Comparison of ENCODE assay signal across 18 mouse cellular contexts in genomic region chr7:131260946-131261345, GRCm38 (mm10).
A peak's percentile ranks its signal among the peaks of the same experiment; 100 is the strongest.
DNase-seq lines count a peak whose midpoint lies in the region; ATAC-seq and TF ChIP-seq lines count a peak whose summit lies in the region.
"Had no signal": no experiment of that assay in that cellular context is flagged by ENCODE, and none has a peak within 500 bp of the region (broad histone marks: within the 10 kb centered on the region; RNA-seq: fewer than 3 reads in every experiment).

No protein-coding gene starts in this region.

- H3K27ac ChIP-seq in kidney, postnatal 0 days: no peak overlapping the region
- no peak overlapping the region for H3K27ac ChIP-seq in kidney, embryonic 15.5 days
- H3K27ac ChIP-seq in intestine, postnatal 0 days (ENCODE audit: low read depth, low read length): no peak overlapping the region
- H3K27ac ChIP-seq in forebrain, embryonic 16.5 days (ENCODE audit: low read length): no peak overlapping the region
- H3K27ac ChIP-seq: embryonic facial prominence, embryonic 10.5 days; forebrain, embryonic 15.5 days; hindbrain, embryonic 12.5 days; macrophage; midbrain, embryonic 12.5 days had no signal

- H3K4me1 ChIP-seq in kidney, postnatal 0 days (replicated peaks; ENCODE audit: insufficient read depth, low read length): no peaks in the 10 kb centered on the region
- H3K4me1 ChIP-seq in kidney, embryonic 15.5 days: no peaks in the 10 kb centered on the region
- no peaks in the 10 kb centered on the region for H3K4me1 ChIP-seq in intestine, postnatal 0 days (replicated peaks; ENCODE audit: control insufficient read depth, insufficient read depth, low read length)
- H3K4me1 ChIP-seq in forebrain, embryonic 16.5 days (replicated peaks; ENCODE audit: control insufficient read depth, insufficient read depth, low read length): 0 out of 2 replicates have a peak, but pooled peaks cover 2% of the 10 kb centered on the region
- H3K4me1 ChIP-seq: embryonic facial prominence, embryonic 10.5 days; forebrain, embryonic 15.5 days; hindbrain, embryonic 12.5 days; midbrain, embryonic 12.5 days had no signal

- H3K4me3 ChIP-seq in kidney, postnatal 0 days (replicated peaks; ENCODE audit: low read depth, low read length): no peak overlapping the region
- no peak overlapping the region for H3K4me3 ChIP-seq in kidney, embryonic 15.5 days (replicated peaks)
- no peak overlapping the region for H3K4me3 ChIP-seq in intestine, postnatal 0 days (ENCODE audit: low read depth, low read length)
- H3K4me3 ChIP-seq in forebrain, embryonic 16.5 days (replicated peaks; ENCODE audit: low read length): no peak overlapping the region
- H3K4me3 ChIP-seq: embryonic facial prominence, embryonic 10.5 days; forebrain, embryonic 15.5 days; hindbrain, embryonic 12.5 days; midbrain, embryonic 12.5 days had no signal

- no peaks in the 10 kb centered on the region for H3K27me3 ChIP-seq in kidney, postnatal 0 days (ENCODE audit: insufficient read depth, low read length)
- no peaks in the 10 kb centered on the region for H3K27me3 ChIP-seq in kidney, embryonic 15.5 days
- H3K27me3 ChIP-seq in intestine, postnatal 0 days (replicated peaks; ENCODE audit: control insufficient read depth, insufficient read depth, low read length): 0 out of 2 replicates have a peak, but pooled peaks cover 3% of the 10 kb centered on the region
- H3K27me3 ChIP-seq in forebrain, embryonic 16.5 days (replicated peaks; ENCODE audit: control insufficient read depth, insufficient read depth, low read length): no peaks in the 10 kb centered on the region
- H3K27me3 ChIP-seq: forebrain, embryonic 15.5 days; hindbrain, embryonic 12.5 days; midbrain, embryonic 12.5 days had no signal

- no peak for TF ChIP-seq CTCF in kidney, postnatal 0 days (IDR thresholded peaks at IDR 0.05; ENCODE audit: low read depth)
- TF ChIP-seq CTCF in intestine, postnatal 0 days (IDR thresholded peaks at IDR 0.05; ENCODE audit: low read depth): no peak

- WGBS in kidney, postnatal 0 days: 36% methylated on average over 6 of the region's 6 CpGs
- WGBS in kidney, embryonic 15.5 days: 31% methylated on average over 6 of the region's 6 CpGs
- WGBS in intestine, postnatal 0 days: 69% methylated on average over 6 of the region's 6 CpGs
- 48% methylated on average over 6 of the region's 6 CpGs for WGBS in forebrain, embryonic 16.5 days

- no peaks in the 10 kb centered on the region for H3K9me3 ChIP-seq in kidney, postnatal 0 days (replicated peaks; ENCODE audit: low read length)
- no peaks in the 10 kb centered on the region for H3K9me3 ChIP-seq in kidney, embryonic 15.5 days (replicated peaks)
- H3K9me3 ChIP-seq in intestine, postnatal 0 days (ENCODE audit: control insufficient read depth): no peaks in the 10 kb centered on the region
- no peaks in the 10 kb centered on the region for H3K9me3 ChIP-seq in forebrain, embryonic 16.5 days (ENCODE audit: control insufficient read depth, low read length)
- H3K9me3 ChIP-seq: embryonic facial prominence, embryonic 10.5 days; forebrain, embryonic 15.5 days; hindbrain, embryonic 12.5 days; midbrain, embryonic 12.5 days had no signal

- H3K9ac ChIP-seq in kidney, postnatal 0 days (ENCODE audit: low read depth, low read length): no peak overlapping the region
- H3K9ac ChIP-seq in kidney, embryonic 15.5 days: no peak overlapping the region
- H3K9ac ChIP-seq in intestine, postnatal 0 days (ENCODE audit: low read depth, low read length): no peak overlapping the region
- no peak overlapping the region for H3K9ac ChIP-seq in forebrain, embryonic 16.5 days (replicated peaks; ENCODE audit: low read depth, low read length)
- H3K9ac ChIP-seq: forebrain, embryonic 15.5 days; hindbrain, embryonic 12.5 days; liver, postnatal 0 days; midbrain, embryonic 12.5 days had no signal

- H3K4me2 ChIP-seq in kidney, postnatal 0 days (ENCODE audit: low read length): no peak overlapping the region
- no peak overlapping the region for H3K4me2 ChIP-seq in kidney, embryonic 15.5 days
- H3K4me2 ChIP-seq in intestine, postnatal 0 days (replicated peaks; ENCODE audit: low read depth): no peak overlapping the region
- no peak overlapping the region for H3K4me2 ChIP-seq in forebrain, embryonic 16.5 days (ENCODE audit: low read length)
- H3K4me2 ChIP-seq: forebrain, embryonic 15.5 days; hindbrain, embryonic 12.5 days; midbrain, embryonic 12.5 days had no signal

- H3K36me3 ChIP-seq in kidney, postnatal 0 days (ENCODE audit: insufficient read depth, low read length): no peaks in the 10 kb centered on the region
- no peaks in the 10 kb centered on the region for H3K36me3 ChIP-seq in kidney, embryonic 15.5 days
- no peaks in the 10 kb centered on the region for H3K36me3 ChIP-seq in intestine, postnatal 0 days (ENCODE audit: control insufficient read depth, insufficient read depth)
- no peaks in the 10 kb centered on the region for H3K36me3 ChIP-seq in forebrain, embryonic 16.5 days (ENCODE audit: control insufficient read depth, insufficient read depth)
- H3K36me3 ChIP-seq: embryonic facial prominence, embryonic 10.5 days; forebrain, embryonic 15.5 days; hindbrain, embryonic 12.5 days; midbrain, embryonic 12.5 days had no signal

- no peak for ATAC-seq in kidney, postnatal 0 days (replicated peaks; ENCODE audit: low FRiP score, low read depth)
- ATAC-seq in kidney, embryonic 15.5 days (replicated peaks; ENCODE audit: low FRiP score): no peak
- no peak for ATAC-seq in intestine, postnatal 0 days
- no peak for ATAC-seq in forebrain, embryonic 16.5 days
- ATAC-seq: forebrain, embryonic 15.5 days; liver, postnatal 0 days had no signal

- peak; percentile 1 for DNase-seq in kidney, postnatal 0 days (ENCODE audit: low spot score)
- peak; percentile 5 to 52 for DNase-seq in frontal cortex, adult 2 months (ENCODE audit: extremely low spot score in 1 of 2, low spot score in 1 of 2)
- DNase-seq in layer of hippocampus, adult 9-11 months: peak; percentile 74
- DNase-seq in right cerebral cortex, postnatal 25 days: peak; percentile 37
- DNase-seq in adrenal gland, postnatal 14 days: no peak
- DNase-seq: cerebellum, adult 11-12 months; cerebellum, postnatal 36 days; gastrocnemius, postnatal 10 days; liver; liver, postnatal 0 days had no signal
